In the genomic region with DNA sequence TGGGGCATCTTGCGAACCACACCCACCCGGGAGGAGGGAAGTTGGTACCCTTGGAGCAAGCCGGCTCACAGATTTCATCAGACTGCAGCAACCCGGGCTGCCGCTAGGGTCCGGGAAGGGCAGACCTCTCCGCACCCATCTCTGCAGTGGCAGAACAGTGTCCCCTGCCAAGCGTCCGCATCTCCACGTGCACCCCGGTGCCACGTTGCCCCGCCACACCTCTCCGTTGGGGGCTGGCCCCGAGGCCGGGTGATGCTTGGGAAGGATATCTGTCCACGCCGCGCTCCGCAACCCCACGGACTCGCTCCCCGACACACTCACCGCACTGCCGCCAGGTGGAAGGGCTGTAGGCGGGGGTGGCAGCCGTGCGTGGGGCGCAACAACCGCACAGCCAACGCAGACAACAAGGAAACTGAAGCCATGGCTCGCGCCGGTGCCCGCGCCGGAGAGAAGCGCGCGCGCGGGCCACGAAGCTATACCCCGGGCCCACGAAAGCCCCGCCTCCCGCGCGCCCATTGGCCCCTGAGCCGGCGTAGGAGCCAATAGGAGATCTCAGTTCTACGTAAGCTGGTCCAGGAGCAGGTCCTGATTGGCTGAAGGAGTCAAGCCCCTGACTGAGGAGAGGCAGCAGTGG, we compare ENCODE assay signal across 8 mouse cellular contexts. TPM values are rescaled to one million over a fixed set of nuclear protein-coding genes. Genes with fewer than 3 reads are reported as not detected.
DNase-seq lines count a peak whose midpoint lies in the region; ATAC-seq and TF ChIP-seq lines count a peak whose summit lies in the region.

No protein-coding gene starts in this region.

- H3K27ac ChIP-seq in bone marrow, adult 2 months (ENCODE audit: control insufficient read depth, insufficient read depth, low read depth, low read length, poor library complexity): peak overlapping the region; percentile 70
- peak overlapping the region; percentile 30; the same call in 1 of the 2 replicates for H3K27ac ChIP-seq in embryonic facial prominence, embryonic 14.5 days (replicated peaks; ENCODE audit: low read depth, low read length)
- peak overlapping the region; percentile 48; the same call in 1 of the 2 replicates for H3K27ac ChIP-seq in limb, embryonic 13.5 days
- peak overlapping the region; percentile 83 for H3K27ac ChIP-seq in midbrain, embryonic 15.5 days

- no peak; the same call in 1 of the 2 replicates for TF ChIP-seq POLR2A in bone marrow, adult 2 months (IDR thresholded peaks at IDR 0.05; ENCODE audit: borderline replicate concordance, control insufficient read depth, low read depth, low read length)

- peak overlapping the region; percentile 98 for H3K4me3 ChIP-seq in bone marrow, adult 2 months (replicated peaks; ENCODE audit: control insufficient read depth, low read depth, low read length)
- H3K4me3 ChIP-seq in embryonic facial prominence, embryonic 14.5 days (ENCODE audit: low read depth, low read length): peak overlapping the region; percentile 61
- H3K4me3 ChIP-seq in limb, embryonic 13.5 days: peak overlapping the region; percentile 89
- peak overlapping the region; percentile 92 for H3K4me3 ChIP-seq in midbrain, embryonic 15.5 days

- no peaks in the 10 kb centered on the region for H3K9me3 ChIP-seq in embryonic facial prominence, embryonic 14.5 days (ENCODE audit: control insufficient read depth, low read length)
- H3K9me3 ChIP-seq in limb, embryonic 13.5 days: no peaks in the 10 kb centered on the region
- no peaks in the 10 kb centered on the region for H3K9me3 ChIP-seq in midbrain, embryonic 15.5 days

- 0% methylated on average over 52 of the region's 52 CpGs for WGBS in bone marrow, adult 2 months
- under 1% methylated on average over 46 of the region's 52 CpGs for WGBS in embryonic facial prominence, embryonic 14.5 days
- whole genome bisulfite sequencing in limb, embryonic 13.5 days: under 1% methylated on average over 52 of the region's 52 CpGs
- under 1% methylated on average over 52 of the region's 52 CpGs for WGBS in midbrain, embryonic 15.5 days

- DNase-seq in A20 (ENCODE audit: low read depth, low spot score): peak; percentile 86
- DNase-seq in embryonic facial prominence, embryonic 14.5 days (ENCODE audit: low spot score): peak; percentile 96
- DNase-seq in heart, adult 8-10 months (ENCODE audit: low spot score): peak; percentile 92
- peak; percentile 89 for DNase-seq in kidney, adult 9 months
- peak; percentile 82 to 90 for DNase-seq in spleen, adult 18-20 months

- H3K4me2 ChIP-seq in embryonic facial prominence, embryonic 14.5 days (ENCODE audit: low read depth, low read length): peak overlapping the region; percentile 60
- peak overlapping the region; percentile 74 for H3K4me2 ChIP-seq in limb, embryonic 13.5 days (replicated peaks)
- peak overlapping the region; percentile 84 for H3K4me2 ChIP-seq in midbrain, embryonic 15.5 days

- H3K4me1 ChIP-seq in bone marrow, adult 2 months (ENCODE audit: control insufficient read depth, insufficient read depth, low read length): peaks cover 2% of the 10 kb centered on the region; the same call in 1 of the 2 replicates
- peaks cover 10% of the 10 kb centered on the region; the same call in 1 of the 2 replicates for H3K4me1 ChIP-seq in embryonic facial prominence, embryonic 14.5 days (ENCODE audit: control insufficient read depth, insufficient read depth, low read length)
- H3K4me1 ChIP-seq in limb, embryonic 13.5 days: peaks cover 17% of the 10 kb centered on the region
- H3K4me1 ChIP-seq in midbrain, embryonic 15.5 days: peaks cover 17% of the 10 kb centered on the region

- peak; percentile 72 for TF ChIP-seq CTCF in bone marrow, adult 2 months (IDR thresholded peaks at IDR 0.05; ENCODE audit: control insufficient read depth, insufficient read depth, low read length)

- no peaks in the 10 kb centered on the region for H3K27me3 ChIP-seq in embryonic facial prominence, embryonic 14.5 days (replicated peaks; ENCODE audit: control insufficient read depth, insufficient read depth, low read length)
- H3K27me3 ChIP-seq in limb, embryonic 13.5 days: no peaks in the 10 kb centered on the region
- H3K27me3 ChIP-seq in midbrain, embryonic 15.5 days (replicated peaks): no peaks in the 10 kb centered on the region

- ATAC-seq in embryonic facial prominence, embryonic 14.5 days (ENCODE audit: low read depth): peak; percentile 100
- peak; percentile 98 for ATAC-seq in limb, embryonic 13.5 days (ENCODE audit: low FRiP score, low read depth)
- ATAC-seq in midbrain, embryonic 15.5 days (replicated peaks): peak; percentile 99

- H3K9ac ChIP-seq in embryonic facial prominence, embryonic 14.5 days (ENCODE audit: low read depth, low read length): peak overlapping the region; percentile 69
- peak overlapping the region; percentile 86 for H3K9ac ChIP-seq in limb, embryonic 13.5 days
- peak overlapping the region; percentile 85 for H3K9ac ChIP-seq in midbrain, embryonic 15.5 days

- H3K36me3 ChIP-seq in embryonic facial prominence, embryonic 14.5 days (ENCODE audit: control insufficient read depth, insufficient read depth, low read length): peaks cover 11% of the 10 kb centered on the region
- peaks cover 11% of the 10 kb centered on the region for H3K36me3 ChIP-seq in limb, embryonic 13.5 days
- H3K36me3 ChIP-seq in midbrain, embryonic 15.5 days (replicated peaks): no peaks in the 10 kb centered on the region

RNA-seq across cellular contexts. Expression of gene Mthfd2, which starts 8.5 kb away (rescaled TPM):
- 22.0 and 30.0 TPM in 2 replicates for polyA plus RNA-seq in bone marrow, adult 2 months (2011; ENCODE audit: insufficient read depth, insufficient read length, low replicate concordance, missing spikeins)
- 34.6 and 40.8 TPM in 2 replicates for polyA plus RNA-seq in embryonic facial prominence, embryonic 14.5 days (2014; fragmentation: Nextera tagmentation; extraction: Ambion mirVana)
- 1 to 10 TPM; 1.0 to 2.2 (median 1.9) TPM for total RNA-seq in heart, adult 8-10 months (2022)
- 40.5 and 40.8 TPM in 2 replicates for polyA plus RNA-seq in limb, embryonic 13.5 days (2015; fragmentation: Nextera tagmentation; extraction: Ambion mirVana)
- 28.9 and 31.0 TPM in 2 replicates for polyA plus RNA-seq in midbrain, embryonic 15.5 days (2015; fragmentation: Nextera tagmentation; extraction: Ambion mirVana)

RNA-seq across cellular contexts. Expression of gene Mob1a, which starts 8.6 kb away (rescaled TPM):
- 24.6 and 31.2 TPM in 2 replicates for polyA plus RNA-seq in bone marrow, adult 2 months (2011; ENCODE audit: insufficient read depth, insufficient read length, low replicate concordance, missing spikeins)
- 80.3 and 80.7 TPM in 2 replicates for polyA plus RNA-seq in embryonic facial prominence, embryonic 14.5 days (2014; fragmentation: Nextera tagmentation; extraction: Ambion mirVana)
- 10 to 100 TPM; 15.5 to 28.4 (median 20.2) TPM for total RNA-seq in heart, adult 8-10 months (2022)
- 59.0 and 65.9 TPM in 2 replicates for polyA plus RNA-seq in limb, embryonic 13.5 days (2015; fragmentation: Nextera tagmentation; extraction: Ambion mirVana)
- 22.8 and 23.4 TPM in 2 replicates for polyA plus RNA-seq in midbrain, embryonic 15.5 days (2015; fragmentation: Nextera tagmentation; extraction: Ambion mirVana)

RNA-seq across cellular contexts. Expression of gene Bola3, which starts 31.7 kb away (rescaled TPM):
- polyA plus RNA-seq in bone marrow, adult 2 months (2011; ENCODE audit: insufficient read depth, insufficient read length, low replicate concordance, missing spikeins): 128 and 170 TPM in 2 replicates
- 135 and 154 TPM in 2 replicates for polyA plus RNA-seq in embryonic facial prominence, embryonic 14.5 days (2014; fragmentation: Nextera tagmentation; extraction: Ambion mirVana)
- total RNA-seq in heart, adult 8-10 months (2022): 100 to 1,000 TPM; 295 to 417 (median 378) TPM
- polyA plus RNA-seq in limb, embryonic 13.5 days (2015; fragmentation: Nextera tagmentation; extraction: Ambion mirVana): 117 and 128 TPM in 2 replicates
- polyA plus RNA-seq in midbrain, embryonic 15.5 days (2015; fragmentation: Nextera tagmentation; extraction: Ambion mirVana): 44.0 and 54.3 TPM in 2 replicates

Comparison
In these comparisons a context has a peak if more than half of its experiments do, and no peak if none do; other contexts are left out.
1. Peak in every context shown above with its lines: DNase-seq, ATAC-seq, H3K4me3 ChIP-seq and H3K27ac ChIP-seq.
2. H3K27ac ChIP-seq: peak in every context shown above with its lines; median percentile 83 in midbrain, embryonic 15.5 days; 70 in bone marrow, adult 2 months; 48 in limb, embryonic 13.5 days; 30 in embryonic facial prominence, embryonic 14.5 days.